Mouse (Mus musculus) midbrain, embryonic 14.5 days (tissue): Measurements from ENCODE around the gene Tigd4. TPM values are rescaled to one million over a fixed set of nuclear protein-coding genes. Genes with fewer than 3 reads are reported as not detected.
A peak's percentile ranks its signal among the peaks of the same experiment; 100 is the strongest.

Source experiments
- ATAC-seq: fragments of 200-750 bp; cut with Nextera tagmentation; 2 replicates; pipeline ENCODE4 v1.8.0; 2017; ENCODE audit warnings: moderate number of reproducible peaks, moderate library complexity; ENCODE audit not compliant: low FRiP score, low TSS enrichment
- DNase-seq: peaks from one replicate; pipeline ENCODE4 v3.0.0-alpha.2; 2015
- H3K27ac ChIP-seq: fragments of 300-500 bp; sonication (generic); replicated peaks from 2 replicates; pipeline ENCODE4 v1.5.1; 2014; ENCODE audit warnings: mild to moderate bottlenecking, low read depth, low read length, moderate library complexity
- H3K27me3 ChIP-seq: fragments of 300-500 bp; sonication (generic); 2 replicates; pipeline ENCODE4 v1.6.1; 2014; ENCODE audit warnings: low read length, control low read depth, mixed read lengths; ENCODE audit not compliant: control insufficient read depth, insufficient read depth
- H3K36me3 ChIP-seq: fragments of 300-500 bp; sonication (generic); 2 replicates; pipeline ENCODE4 v1.6.1; 2014; ENCODE audit warnings: low read length, control low read depth; ENCODE audit not compliant: control insufficient read depth, insufficient read depth
- H3K4me1 ChIP-seq: fragments of 300-500 bp; sonication (generic); 2 replicates; pipeline ENCODE4 v1.6.1; 2014; ENCODE audit warnings: mild to moderate bottlenecking, antibody characterized with exemption, low read length, control low read depth; ENCODE audit not compliant: control insufficient read depth, insufficient read depth
- H3K4me2 ChIP-seq: fragments of 300-500 bp; sonication (generic); 2 replicates; pipeline ENCODE4 v1.6.1; 2014; ENCODE audit warnings: mild to moderate bottlenecking, low read length, moderate library complexity
- H3K4me3 ChIP-seq: fragments of 300-500 bp; sonication (generic); replicated peaks from 2 replicates; pipeline ENCODE4 v1.5.1; 2014; ENCODE audit warnings: low read depth, low read length
- H3K9ac ChIP-seq: fragments of 300-500 bp; sonication (generic); replicated peaks from 2 replicates; pipeline ENCODE4 v1.6.1; 2014; ENCODE audit warnings: mild to moderate bottlenecking, low read length, moderate library complexity
- H3K9me3 ChIP-seq: fragments of 300-500 bp; sonication (generic); 2 replicates; pipeline ENCODE4 v1.6.1; 2016; ENCODE audit warnings: low read length, control low read depth, mixed read lengths; ENCODE audit not compliant: control insufficient read depth
- WGBS: fragments of 180-500 bp; shearing (Covaris S2); extraction: QIAGEN DNeasy Blood & Tissue Kit; methylation state at CpG from one replicate; pipeline ENCODE4 v1.1.7; 2014; 5-methylcytosine and 5-hydroxymethylcytosine counted together
- polyA plus RNA-seq: library from polyadenylated mRNA; unstranded; fragments of >200 nt; fragmentation: Nextera tagmentation; extraction: Ambion mirVana; gene quantifications from 2 replicates; pipeline ENCODE4 v1.2.1, GENCODE M21; 2014

Tigd4 gene
- polyA plus RNA-seq, 1 experiment from 2014 or later = not detected

DNA sequence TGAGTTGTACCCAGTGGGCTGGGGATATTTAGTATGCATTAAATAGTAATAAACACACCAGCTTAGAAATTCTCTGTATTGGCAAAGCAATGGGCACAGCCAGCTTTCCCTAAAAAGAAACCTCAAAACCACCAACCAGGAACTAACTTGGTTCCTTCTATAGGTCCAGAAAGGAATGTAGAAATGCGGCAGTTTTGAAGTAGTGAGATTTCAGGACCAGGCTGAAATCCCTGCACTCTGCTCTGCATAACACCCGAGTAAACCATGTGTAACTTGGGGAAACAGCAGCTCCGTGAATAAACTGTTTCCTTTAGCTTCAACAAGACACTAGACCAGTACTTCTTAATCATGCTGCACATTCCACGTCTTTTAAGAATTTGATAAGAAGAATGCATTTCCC, 12.7 kb upstream of the Tigd4 start:
- no peak for ATAC-seq
- Histone ChIP-seq H3K9ac (no peak overlapping the region), H3K4me1 (peaks cover 15% of the 10 kb centered on the region), H3K27me3 (no peaks in the 10 kb centered on the region), H3K27ac (no peak overlapping the region), H3K4me2 (peak overlapping the region; percentile 67), H3K36me3 (no peaks in the 10 kb centered on the region), H3K4me3 (no peak overlapping the region), H3K9me3 (no peaks in the 10 kb centered on the region)
- 64% methylated on average over 4 of the region's 4 CpGs for WGBS
- DNase-seq = no peak

DNA sequence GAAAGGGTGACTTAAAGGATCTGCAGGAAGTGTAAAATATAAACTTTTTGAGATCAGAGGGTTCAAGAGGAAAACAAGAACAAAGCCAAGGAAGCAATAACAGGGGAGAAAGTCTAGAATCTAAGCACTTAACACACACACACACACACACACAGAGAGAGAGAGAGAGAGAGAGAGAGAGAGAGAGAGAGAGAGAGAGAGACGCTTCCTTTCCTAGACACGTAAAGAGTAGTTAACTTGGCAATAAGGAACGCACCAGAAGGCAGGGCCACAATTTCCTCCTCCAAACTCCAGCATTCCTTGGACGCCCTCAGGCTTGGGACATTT, 11.7 kb upstream of the Tigd4 start:
- ATAC-seq (no peak), DNase-seq (no peak)
- peak overlapping the region; percentile 83 for H3K4me3 ChIP-seq
- no peaks in the 10 kb centered on the region for H3K27me3 ChIP-seq
- peak overlapping the region; percentile 67 for H3K4me2 ChIP-seq
- H3K27ac ChIP-seq = peak overlapping the region; percentile 92
- H3K9ac ChIP-seq = peak overlapping the region; percentile 57; the same call in 1 of the 2 replicates
- no peaks in the 10 kb centered on the region for H3K36me3 ChIP-seq
- H3K9me3 ChIP-seq = no peaks in the 10 kb centered on the region
- 0% methylated on average over 4 of the region's 4 CpGs for WGBS
- peaks cover 15% of the 10 kb centered on the region for H3K4me1 ChIP-seq

DNA sequence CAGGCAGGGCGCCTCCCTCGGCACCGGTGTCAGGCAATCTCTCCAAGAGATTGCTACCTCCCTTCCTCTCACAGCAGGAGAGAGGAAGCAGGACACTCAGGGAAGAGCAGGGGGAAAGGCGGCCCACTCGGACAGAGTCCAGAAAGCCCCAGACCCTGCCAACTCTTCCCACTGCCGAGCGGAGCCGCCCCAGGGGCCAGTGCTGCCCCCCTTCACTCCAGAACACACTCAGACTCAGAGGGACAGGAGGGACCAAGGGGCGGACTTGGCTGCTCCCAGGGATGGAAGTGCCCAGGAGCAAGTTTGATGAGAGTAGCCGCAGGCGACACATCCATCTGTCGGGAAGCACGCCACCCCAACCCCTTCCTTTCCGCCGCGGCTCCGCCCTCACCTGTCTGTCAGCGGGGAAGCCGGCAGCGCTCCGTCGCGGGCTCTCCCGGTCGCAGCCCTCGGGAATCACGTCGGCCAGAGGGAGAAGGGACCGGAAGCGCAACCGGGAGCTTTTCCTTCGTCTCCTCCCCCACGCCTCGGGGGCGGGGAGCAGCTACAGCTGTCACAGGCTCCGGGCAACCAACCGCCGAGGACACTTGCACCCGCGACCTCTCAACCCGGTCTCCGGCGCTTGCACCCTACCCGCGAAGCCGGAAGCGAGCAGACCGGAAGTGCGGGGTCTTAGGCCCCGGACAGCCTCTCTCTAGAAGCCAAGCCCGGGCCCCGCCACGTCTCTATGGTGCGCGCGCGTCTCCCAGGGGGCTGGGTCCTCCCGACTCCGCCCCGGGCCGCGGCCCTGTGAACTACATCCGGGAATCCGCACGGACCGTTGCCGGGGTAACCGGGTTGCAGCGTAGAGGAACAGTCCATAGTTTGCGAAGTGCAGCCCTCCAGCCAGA, 11.1 kb upstream of the Tigd4 start, which contains the start of gene Arfip1:
Gene Arfip1 (minus strand): TSS at position 603 of the 890 bp plus-strand sequence.
- H3K9me3 ChIP-seq = no peaks in the 10 kb centered on the region
- peak within 1 kb of the TSS; percentile 83 for H3K4me3 ChIP-seq
- H3K27me3 ChIP-seq = no peaks in the 10 kb centered on the region
- H3K27ac ChIP-seq = peak within 1 kb of the TSS; percentile 92
- peak; percentile 98 for ATAC-seq
- peak within 1 kb of the TSS; percentile 67 for H3K4me2 ChIP-seq
- no peaks in the 10 kb centered on the region for H3K36me3 ChIP-seq
- under 1% methylated on average over 70 of the region's 70 CpGs for WGBS
- peak; percentile 98 for DNase-seq
- peaks cover 15% of the 10 kb centered on the region for H3K4me1 ChIP-seq
- peak within 1 kb of the TSS; percentile 57 for H3K9ac ChIP-seq

DNA sequence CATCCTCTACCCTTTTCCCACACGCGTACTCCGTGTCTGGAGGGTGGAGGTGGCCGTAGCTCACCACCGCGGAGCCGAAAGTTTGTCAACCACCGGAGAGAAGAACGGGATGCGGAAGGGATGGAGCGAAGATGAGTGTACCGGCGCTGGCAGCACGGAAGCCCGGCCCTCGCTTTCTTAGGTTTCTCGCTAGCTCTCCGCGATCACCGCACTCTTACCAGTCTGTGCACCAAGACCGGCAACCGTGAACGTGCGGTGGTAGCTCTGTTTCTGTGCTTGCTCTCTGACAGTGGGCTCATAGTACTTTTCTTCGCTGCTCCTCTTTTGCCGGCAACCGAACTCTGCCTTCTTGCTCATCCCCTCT, 10.5 kb upstream of the Tigd4 start:
- peak; percentile 66 for ATAC-seq

DNA sequence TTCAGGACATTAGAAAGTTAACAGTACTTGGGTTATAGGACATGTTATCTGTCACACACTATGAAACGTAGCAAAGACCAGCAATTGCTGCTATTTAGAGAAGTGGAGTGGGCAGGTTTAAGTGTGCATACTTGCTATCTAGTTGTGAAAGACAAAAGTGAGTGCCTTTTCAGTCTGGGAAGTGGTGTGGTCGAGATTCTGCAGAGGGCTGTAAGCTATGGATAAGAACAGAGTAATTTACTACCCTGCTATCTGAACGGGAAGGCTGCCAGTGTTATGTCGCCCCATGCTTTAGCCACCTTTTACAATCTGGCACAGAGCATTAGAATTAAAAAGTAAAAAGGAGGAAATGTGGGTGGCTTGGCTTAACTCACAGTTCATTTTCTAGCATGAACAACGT, 6.6 kb upstream of the Tigd4 start:
- Histone ChIP-seq H3K9me3 (no peaks in the 10 kb centered on the region), H3K36me3 (no peaks in the 10 kb centered on the region), H3K27me3 (no peaks in the 10 kb centered on the region), H3K4me1 (peaks cover 6% of the 10 kb centered on the region; the same call in 1 of the 2 replicates), H3K27ac (no peak overlapping the region), H3K4me3 (no peak overlapping the region), H3K4me2 (no peak overlapping the region), H3K9ac (no peak overlapping the region)
- WGBS = 74% methylated on average over 5 of the region's 5 CpGs
- ATAC-seq (no peak), DNase-seq (no peak)

More for the DNA sequence above, 10.5 kb upstream of the Tigd4 start:
- under 1% methylated on average over 27 of the region's 27 CpGs for WGBS
- peak overlapping the region; percentile 57 for H3K9ac ChIP-seq
- peak overlapping the region; percentile 92 for H3K27ac ChIP-seq
- no peaks in the 10 kb centered on the region for H3K27me3 ChIP-seq
- no peaks in the 10 kb centered on the region for H3K9me3 ChIP-seq
- DNase-seq = no peak
- H3K4me3 ChIP-seq = peak overlapping the region; percentile 83
- peak overlapping the region; percentile 67 for H3K4me2 ChIP-seq
- H3K36me3 ChIP-seq = no peaks in the 10 kb centered on the region
- H3K4me1 ChIP-seq = peaks cover 15% of the 10 kb centered on the region

DNA sequence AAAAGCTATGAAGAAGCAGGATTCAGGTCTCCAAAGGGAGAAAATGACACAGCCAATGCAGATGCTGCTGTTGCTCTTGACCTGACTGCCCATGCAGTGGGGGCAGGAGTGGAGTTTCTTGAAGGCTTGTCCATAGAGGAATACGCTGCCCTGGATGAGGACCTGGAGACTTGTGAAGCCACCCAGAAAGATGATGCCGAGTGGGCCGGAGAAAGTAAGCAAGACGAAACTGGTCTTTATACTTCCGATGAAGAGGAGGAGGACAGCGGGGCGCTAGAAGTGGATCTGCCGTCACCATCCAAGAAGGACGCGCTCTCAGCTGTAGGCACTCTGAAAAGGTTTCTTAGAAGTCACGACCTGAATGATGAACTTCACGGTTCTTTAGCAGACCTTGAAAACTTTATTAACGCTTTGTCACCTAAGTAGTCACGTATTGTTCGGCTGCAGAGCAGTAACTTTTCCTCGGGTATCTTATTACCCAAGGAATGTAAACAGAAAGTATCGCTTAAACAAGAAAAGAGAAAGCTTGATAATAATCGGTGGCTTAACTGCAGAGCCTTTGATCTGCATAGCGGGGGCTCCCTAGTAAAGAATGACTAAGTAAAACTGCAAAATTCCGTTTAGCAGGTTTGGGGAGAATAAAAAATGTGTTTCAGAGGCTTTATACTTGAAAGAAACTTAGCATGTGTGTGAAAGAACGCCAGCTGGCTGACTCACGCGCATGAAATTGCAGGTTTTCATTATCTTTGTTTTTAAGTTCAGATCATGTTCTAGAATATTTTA, 1.7 kb downstream of the Tigd4 start:
- peak overlapping the region; percentile 33 for H3K4me2 ChIP-seq
- 6% methylated on average over 23 of the region's 23 CpGs for WGBS
- peaks cover 13% of the 10 kb centered on the region for H3K27me3 ChIP-seq
- ATAC-seq = no peak
- H3K27ac ChIP-seq = no peak overlapping the region
- H3K9me3 ChIP-seq = no peaks in the 10 kb centered on the region
- H3K4me3 ChIP-seq = no peak overlapping the region
- H3K4me1 ChIP-seq = no peaks in the 10 kb centered on the region
- DNase-seq = peak; percentile 28
- H3K36me3 ChIP-seq = no peaks in the 10 kb centered on the region
- no peak overlapping the region for H3K9ac ChIP-seq

DNA sequence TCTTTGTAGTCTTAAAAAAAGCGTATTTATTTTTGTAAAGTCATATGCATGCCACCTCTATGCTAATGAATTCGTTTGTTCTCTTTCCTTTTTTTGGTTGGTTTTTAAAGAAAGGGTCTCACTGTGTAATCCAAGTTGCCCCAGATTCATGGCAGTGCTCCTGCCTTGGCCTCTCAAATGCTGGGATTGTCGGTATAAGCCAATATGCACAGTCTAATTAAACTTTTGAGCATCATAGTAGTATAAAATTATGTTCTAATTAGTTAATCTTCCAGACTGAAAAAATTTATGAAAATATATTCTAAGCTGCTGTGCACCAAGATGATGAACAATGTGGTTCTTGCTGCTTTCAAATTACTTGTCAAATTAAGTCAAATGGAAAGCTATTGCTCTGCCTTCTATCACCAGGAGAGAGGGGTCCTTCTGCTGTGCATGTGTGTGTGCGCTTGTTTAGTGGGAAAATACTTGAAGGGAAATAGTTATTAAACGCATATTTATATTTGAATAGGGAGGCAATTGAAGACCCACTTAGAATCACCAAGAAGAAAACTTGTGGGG, 2.4 kb downstream of the Tigd4 start:
- Histone ChIP-seq H3K9me3 (no peaks in the 10 kb centered on the region), H3K4me2 (peak overlapping the region; percentile 33), H3K9ac (no peak overlapping the region), H3K27ac (no peak overlapping the region), H3K4me1 (no peaks in the 10 kb centered on the region), H3K4me3 (no peak overlapping the region), H3K36me3 (no peaks in the 10 kb centered on the region), H3K27me3 (peaks cover 13% of the 10 kb centered on the region)
- WGBS = 33% methylated on average over 5 of the region's 5 CpGs
- ATAC-seq (no peak), DNase-seq (peak; percentile 23)

DNA sequence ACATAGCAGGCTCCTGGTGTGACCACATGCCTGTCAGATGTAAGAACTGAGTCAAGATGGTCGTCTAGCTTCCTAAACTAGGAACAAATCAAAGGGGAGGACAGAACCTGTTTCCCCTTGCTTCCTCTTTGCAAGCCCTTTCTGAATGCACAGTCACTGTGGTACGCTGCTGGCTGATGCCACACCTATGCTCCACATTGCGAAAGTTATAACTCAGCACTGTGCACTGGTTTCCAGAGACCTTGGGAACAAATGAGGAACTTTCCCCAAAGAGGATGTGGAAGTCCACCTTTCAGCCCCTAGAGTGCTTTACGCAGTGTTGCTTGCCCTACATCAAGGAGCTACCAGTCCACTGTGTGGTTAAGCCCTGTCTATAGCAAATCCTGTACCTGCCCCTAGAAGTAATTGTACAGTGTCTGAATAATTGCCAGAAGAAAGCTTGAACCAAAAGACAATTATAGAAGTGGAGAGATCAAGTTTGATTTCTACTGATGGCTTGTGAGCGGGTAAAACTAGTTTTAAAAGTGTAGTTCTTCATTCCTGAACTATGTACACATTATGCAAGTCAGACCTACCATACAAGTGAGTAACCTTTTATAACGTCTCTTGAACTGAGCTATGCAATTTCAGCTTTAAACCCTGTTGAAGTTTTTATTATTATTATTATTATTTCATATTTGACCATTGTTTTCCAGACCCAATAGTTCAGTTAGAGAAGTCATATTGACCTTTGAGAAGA, 4.8 kb downstream of the Tigd4 start:
- H3K27ac ChIP-seq = no peak overlapping the region
- H3K27me3 ChIP-seq = peaks cover 9% of the 10 kb centered on the region
- no peaks in the 10 kb centered on the region for H3K36me3 ChIP-seq
- H3K9ac ChIP-seq = no peak overlapping the region
- DNase-seq = no peak
- H3K9me3 ChIP-seq = no peaks in the 10 kb centered on the region
- H3K4me3 ChIP-seq = no peak overlapping the region
- no peak overlapping the region for H3K4me2 ChIP-seq
- 85% methylated on average over 6 of the region's 6 CpGs for WGBS
- ATAC-seq = no peak
- H3K4me1 ChIP-seq = no peaks in the 10 kb centered on the region
